Mouse (Mus musculus) olfactory bulb, adult 2 months (tissue): Measurements from ENCODE around the gene Fbxo7.

ENCODE experiments used
- CTCF ChIP-seq: fragments of 200-500 bp; IDR thresholded peaks from 2 replicates; pipeline ENCODE4 v1.5.1; 2012; ENCODE audit warnings: low read depth, mild to moderate bottlenecking, low read length, moderate library complexity; ENCODE audit not compliant: insufficient read depth
- POLR2A ChIP-seq: fragments of 200-500 bp; IDR thresholded peaks from 2 replicates; pipeline ENCODE4 v1.6.1; 2012; ENCODE audit warnings: mild to moderate bottlenecking, low read depth, low read length, moderate library complexity; ENCODE audit not compliant: insufficient read depth

- TF ChIP-seq CTCF (no peak), POLR2A (no peak)
These were observed 71.6 kb downstream of the Fbxo7 start for GRCm38 (mm10) chr10:86093109-86094035.
